Mouse (Mus musculus) brain, embryonic 18.5 days (tissue): ENCODE measurements at regions not wholly inside any gene's neighbourhood (a gene's known extent, or its start where the extent isn't known, plus 50 kb on each side); places are given as distances from the start of the nearest gene placed in this dataset.

ENCODE experiments used
- DNase-seq: peaks from one replicate; pipeline ENCODE4 v3.0.0-alpha.2; 2012; ENCODE audit warnings: low read depth, low spot score

- no peak for DNase-seq
Observed at GRCm38 (mm10) chr1:55983522-55984066, 577.9 kb downstream of the Plcl1 start.

- no peak for DNase-seq
Observed at GRCm38 (mm10) chr1:55997074-55997473, 591.4 kb downstream of the Plcl1 start.
